ENCODE assay signal across 13 mouse cellular contexts in the genomic region with DNA sequence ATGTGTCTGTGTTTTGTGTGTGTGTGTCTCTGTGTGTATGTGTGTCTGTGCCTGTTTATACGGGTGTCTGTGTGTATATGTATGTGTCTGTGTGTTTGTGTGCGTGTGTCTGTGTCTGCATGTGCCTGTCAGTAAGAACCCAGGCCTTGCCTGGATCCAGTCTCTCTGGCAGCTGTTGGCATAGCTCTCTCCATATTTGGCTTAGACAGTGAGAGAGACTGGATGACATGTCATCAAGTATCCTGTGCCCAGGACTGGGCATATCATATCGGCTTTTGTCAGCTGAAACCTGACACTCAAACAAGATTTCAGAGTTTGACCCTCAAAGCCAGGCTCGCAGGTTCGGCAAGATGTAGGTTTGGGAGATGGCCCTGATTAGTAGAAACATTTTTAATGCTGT. TPM values are rescaled to one million over a fixed set of nuclear protein-coding genes. Genes with fewer than 3 reads are reported as not detected.
DNase-seq lines count a peak whose midpoint lies in the region; ATAC-seq lines count a peak whose summit lies in the region.
"Had no signal": no experiment of that assay in that cellular context is flagged by ENCODE, and none has a peak within 500 bp of the region (broad histone marks: within the 10 kb centered on the region; RNA-seq: fewer than 3 reads in every experiment).

No protein-coding gene starts in this region.

- DNase-seq in heart, adult 18-20 months: peak; percentile 62 to 76
- peak; percentile 24 for DNase-seq in heart, postnatal 25 days (ENCODE audit: low spot score)
- DNase-seq in left cerebral cortex, adult 18-20 months (ENCODE audit: low spot score in 2 of 2): no peak
- no peak for DNase-seq in frontal cortex, postnatal 14 days (ENCODE audit: low spot score in 2 of 2)
- DNase-seq in midbrain, embryonic 11.5 days (ENCODE audit: low spot score, missing footprints): no peak
- DNase-seq: lung, postnatal 4 days; right cerebral cortex, adult 18-20 months had no signal

- no peaks in the 10 kb centered on the region for H3K9me3 ChIP-seq in neural tube, embryonic 13.5 days
- H3K9me3 ChIP-seq in neural tube, embryonic 15.5 days (replicated peaks): no peaks in the 10 kb centered on the region
- H3K9me3 ChIP-seq in midbrain, embryonic 11.5 days (ENCODE audit: control insufficient read depth, low read length): no peaks in the 10 kb centered on the region

- 0 out of 2 replicates have a peak, but pooled peaks cover 3% of the 10 kb centered on the region for H3K36me3 ChIP-seq in neural tube, embryonic 13.5 days
- no peaks in the 10 kb centered on the region; the same call in 1 of the 2 replicates for H3K36me3 ChIP-seq in neural tube, embryonic 15.5 days
- H3K36me3 ChIP-seq in midbrain, embryonic 11.5 days (ENCODE audit: control insufficient read depth, insufficient read depth, low read length): no peaks in the 10 kb centered on the region

- peaks cover 34% of the 10 kb centered on the region for H3K4me1 ChIP-seq in neural tube, embryonic 13.5 days (replicated peaks)
- peaks cover 32% of the 10 kb centered on the region for H3K4me1 ChIP-seq in neural tube, embryonic 15.5 days
- H3K4me1 ChIP-seq in midbrain, embryonic 11.5 days (ENCODE audit: control insufficient read depth, insufficient read depth, low read length): no peaks in the 10 kb centered on the region; the same call in 1 of the 2 replicates

- 0 out of 2 replicates have a peak overlapping the region, but pooled peaks have one; percentile 43 for H3K9ac ChIP-seq in neural tube, embryonic 13.5 days
- H3K9ac ChIP-seq in neural tube, embryonic 15.5 days (replicated peaks): no peak overlapping the region
- no peak overlapping the region for H3K9ac ChIP-seq in midbrain, embryonic 11.5 days (ENCODE audit: low read length)

- H3K4me2 ChIP-seq in neural tube, embryonic 13.5 days: no peak overlapping the region
- no peak overlapping the region for H3K4me2 ChIP-seq in neural tube, embryonic 15.5 days
- H3K4me2 ChIP-seq in midbrain, embryonic 11.5 days: no peak overlapping the region

- H3K27ac ChIP-seq in neural tube, embryonic 13.5 days (replicated peaks): no peak overlapping the region
- no peak overlapping the region for H3K27ac ChIP-seq in neural tube, embryonic 15.5 days (replicated peaks)
- H3K27ac ChIP-seq in midbrain, embryonic 11.5 days (ENCODE audit: low read depth, low read length): no peak overlapping the region

- ATAC-seq in neural tube, embryonic 13.5 days (ENCODE audit: low read depth): no peak
- ATAC-seq in neural tube, embryonic 15.5 days (ENCODE audit: low FRiP score): no peak
- ATAC-seq in midbrain, embryonic 11.5 days (ENCODE audit: low FRiP score): no peak

- WGBS in neural tube, embryonic 13.5 days: 88% methylated on average over 5 of the region's 5 CpGs
- WGBS in neural tube, embryonic 15.5 days: 90% methylated on average over 5 of the region's 5 CpGs
- WGBS in midbrain, embryonic 11.5 days: 82% methylated on average over 5 of the region's 5 CpGs

- H3K27me3 ChIP-seq in neural tube, embryonic 13.5 days: no peaks in the 10 kb centered on the region
- H3K27me3 ChIP-seq in neural tube, embryonic 15.5 days (replicated peaks): no peaks in the 10 kb centered on the region
- H3K27me3 ChIP-seq in midbrain, embryonic 11.5 days (ENCODE audit: control insufficient read depth, insufficient read depth, low read length): no peaks in the 10 kb centered on the region

- intact Hi-C loops in heart, postnatal 25 days (cut with DNase I): no loop called here

- no peak overlapping the region for H3K4me3 ChIP-seq in neural tube, embryonic 13.5 days
- H3K4me3 ChIP-seq in neural tube, embryonic 15.5 days (replicated peaks): no peak overlapping the region
- H3K4me3 ChIP-seq in midbrain, embryonic 11.5 days (ENCODE audit: low read depth, low read length): no peak overlapping the region

RNA-seq across cellular contexts. Expression of a gene that starts 6.2 kb away (rescaled TPM):
- 86.6 and 91.8 TPM in 2 replicates for polyA plus RNA-seq in neural tube, embryonic 13.5 days (2015; fragmentation: Nextera tagmentation; extraction: Ambion mirVana)
- 94.9 and 95.7 TPM in 2 replicates for polyA plus RNA-seq in neural tube, embryonic 15.5 days (2015; fragmentation: Nextera tagmentation; extraction: Ambion mirVana)
- total RNA-seq in heart, adult 18-20 months (2021): 100 to 1,000 TPM; 843 to 897 TPM
- total RNA-seq in heart, postnatal 25 days (2021): 100 to 1,000 TPM; 737 to 807 TPM
- total RNA-seq in left cerebral cortex, adult 18-20 months (2021): 10 to 100 TPM; 77.7 to 81.8 TPM
- 83.6 and 89.0 TPM in 2 replicates for polyA plus RNA-seq in midbrain, embryonic 11.5 days (2014; fragmentation: Nextera tagmentation; extraction: Ambion mirVana)

RNA-seq across cellular contexts. Expression of a gene that starts 15.7 kb away (rescaled TPM):
- 164 and 178 TPM in 2 replicates for polyA plus RNA-seq in neural tube, embryonic 13.5 days (2015; fragmentation: Nextera tagmentation; extraction: Ambion mirVana)
- polyA plus RNA-seq in neural tube, embryonic 15.5 days (2015; fragmentation: Nextera tagmentation; extraction: Ambion mirVana): 169 and 174 TPM in 2 replicates
- total RNA-seq in heart, adult 18-20 months (2021): 10 to 100 TPM; 87.6 to 91.5 TPM
- total RNA-seq in heart, postnatal 25 days (2021): 10 to 100 TPM; 78.7 to 99.2 TPM
- total RNA-seq in left cerebral cortex, adult 18-20 months (2021): 10 to 100 TPM; 72.8 to 81.5 TPM
- 180 and 189 TPM in 2 replicates for polyA plus RNA-seq in midbrain, embryonic 11.5 days (2014; fragmentation: Nextera tagmentation; extraction: Ambion mirVana)

RNA-seq across cellular contexts. Expression of a gene that starts 22.7 kb away (rescaled TPM):
- polyA plus RNA-seq in neural tube, embryonic 13.5 days (2015; fragmentation: Nextera tagmentation; extraction: Ambion mirVana): not detected in 2 replicates
- polyA plus RNA-seq in neural tube, embryonic 15.5 days (2015; fragmentation: Nextera tagmentation; extraction: Ambion mirVana): not detected in 2 replicates
- not detected for total RNA-seq in heart, adult 18-20 months (2021)
- not detected for total RNA-seq in heart, postnatal 25 days (2021)
- not detected for total RNA-seq in left cerebral cortex, adult 18-20 months (2021)
- not detected in 2 replicates for polyA plus RNA-seq in midbrain, embryonic 11.5 days (2014; fragmentation: Nextera tagmentation; extraction: Ambion mirVana)
- total RNA-seq: left cerebral cortex, postnatal 25 days had no signal
- polyA plus RNA-seq: intestine, embryonic 14.5 days; large intestine, adult 2 months; stomach, embryonic 16.5 days had no signal

RNA-seq across cellular contexts. Expression of a gene that starts 56.2 kb away (rescaled TPM):
- 30.9 and 35.2 TPM in 2 replicates for polyA plus RNA-seq in neural tube, embryonic 13.5 days (2015; fragmentation: Nextera tagmentation; extraction: Ambion mirVana)
- 33.9 and 35.0 TPM in 2 replicates for polyA plus RNA-seq in neural tube, embryonic 15.5 days (2015; fragmentation: Nextera tagmentation; extraction: Ambion mirVana)
- 10 to 100 TPM in 1 of 2 experiments, 1 to 10 TPM in 1; 8.9 to 10.7 TPM for total RNA-seq in heart, adult 18-20 months (2021)
- total RNA-seq in heart, postnatal 25 days (2021): 10 to 100 TPM; 10.6 to 13.2 TPM
- total RNA-seq in left cerebral cortex, adult 18-20 months (2021): 10 to 100 TPM; 21.5 to 21.6 TPM
- polyA plus RNA-seq in midbrain, embryonic 11.5 days (2014; fragmentation: Nextera tagmentation; extraction: Ambion mirVana): 42.2 and 42.3 TPM in 2 replicates

Comparison
In these comparisons a context has a peak if more than half of its experiments do, and no peak if none do; other contexts are left out.
1. DNase-seq: peak in heart, adult 18-20 months (2 of 2) and heart, postnatal 25 days (single experiment); none in left cerebral cortex, adult 18-20 months (0 of 2), frontal cortex, postnatal 14 days (0 of 2) and midbrain, embryonic 11.5 days (single experiment).
2. RNA of a gene that starts 6.2 kb away (total RNA-seq): 843 to 897 TPM in heart, adult 18-20 months and 737 to 807 TPM in heart, postnatal 25 days; 77.7 to 81.8 TPM in left cerebral cortex, adult 18-20 months; every median in the first group is over 4 times any median in the second.